Mouse (Mus musculus) erythroblast, embryonic 14.5 days (primary cell): ENCODE data around the gene Prl8a9.

ENCODE experiments used
- GATA1 ChIP-seq: IDR thresholded peaks from 2 replicates; pipeline ENCODE4 v1.6.1; 2012; ENCODE audit warnings: low read length, inconsistent platforms, mixed read lengths
- TAL1 ChIP-seq: IDR thresholded peaks from 3 replicates; pipeline ENCODE4 v1.6.1; 2012; ENCODE audit warnings: low read length, inconsistent platforms, mixed read lengths

- TF ChIP-seq TAL1 (no peak), GATA1 (no peak)
Measured at GRCm38 (mm10) chr13:27523156-27523555, 41.2 kb downstream of the Prl8a9 start.
